Mouse (Mus musculus) ES-E14 (cell line): Measurements from ENCODE around the gene Gm49486. TPM values are rescaled to one million over a fixed set of nuclear protein-coding genes. Genes with fewer than 3 reads are reported as not detected.

Source experiments
- DNase-seq: peaks from one replicate; pipeline ENCODE4 v3.0.0-alpha.2; 2013; ENCODE audit warnings: low read depth, low spot score
- H3K27ac ChIP-seq: 2 replicates; pipeline ENCODE4 v1.5.1; 2012; ENCODE audit warnings: low read depth, mild to moderate bottlenecking, low read length, moderate library complexity, mixed read lengths; ENCODE audit not compliant: poor library complexity, insufficient read depth, severe bottlenecking
- H3K36me3 ChIP-seq: 2 replicates; pipeline ENCODE4 v1.6.1; 2012; ENCODE audit warnings: mild to moderate bottlenecking, low read length, moderate library complexity, mixed read lengths; ENCODE audit not compliant: control insufficient read depth, poor library complexity, insufficient read depth, severe bottlenecking
- H3K4me1 ChIP-seq, 2 experiments: fragments of 150-350 bp in 1 of 2; sonication (generic) in 1 of 2; 2 replicates each; pipeline ENCODE4 v1.6.1; 2012; ENCODE audit warnings: low read length in 2 of 2, mild to moderate bottlenecking in 1 of 2, mixed read lengths in 1 of 2; ENCODE audit not compliant: control insufficient read depth in 2 of 2, insufficient read depth in 2 of 2, poor library complexity in 1 of 2
- H3K4me3 ChIP-seq, 2 experiments: fragments of 150-350 bp in 1 of 2; sonication (generic) in 1 of 2; 2 replicates each; pipeline ENCODE4 v1.5.1; 2012; ENCODE audit warnings: low read length in 2 of 2, low read depth in 1 of 2, mild to moderate bottlenecking in 1 of 2, mixed read lengths in 1 of 2; ENCODE audit not compliant: insufficient read depth in 1 of 2, poor library complexity in 1 of 2, severe bottlenecking in 1 of 2
- H3K9ac ChIP-seq: 2 replicates; pipeline ENCODE4 v1.6.1; 2012; ENCODE audit warnings: low read depth, mild to moderate bottlenecking, low read length, mixed read lengths; ENCODE audit not compliant: poor library complexity, insufficient read depth, severe bottlenecking
- H3K9me3 ChIP-seq: fragments of 150-350 bp; sonication (generic); 2 replicates; pipeline ENCODE4 v1.6.1; 2012; ENCODE audit warnings: low read depth, mild to moderate bottlenecking, low read length; ENCODE audit not compliant: control insufficient read depth, insufficient read depth
- CHD2 ChIP-seq: IDR thresholded peaks from 2 replicates; pipeline ENCODE4 v1.6.1; 2014; ENCODE audit warnings: mild to moderate bottlenecking, low read depth, low read length, inconsistent platforms
- HCFC1 ChIP-seq: IDR thresholded peaks from 2 replicates; pipeline ENCODE4 v1.6.1; 2012; ENCODE audit warnings: low read length, inconsistent platforms, borderline replicate concordance; ENCODE audit not compliant: insufficient read depth
- MAFK ChIP-seq: IDR thresholded peaks from 2 replicates; pipeline ENCODE4 v1.6.1; 2014; ENCODE audit warnings: mild to moderate bottlenecking, low read depth, low read length, inconsistent platforms; ENCODE audit not compliant: insufficient read depth
- ZC3H11A ChIP-seq: IDR thresholded peaks from 2 replicates; pipeline ENCODE4 v1.6.1; 2012; ENCODE audit warnings: low read depth, mild to moderate bottlenecking, inconsistent platforms, low read length, borderline replicate concordance
- ZNF384 ChIP-seq: IDR thresholded peaks from 2 replicates; pipeline ENCODE4 v1.6.1; 2012; ENCODE audit warnings: low read depth, low read length, inconsistent platforms
- in situ Hi-C, 2 experiments: fragments of 600-800 bp; cut with MboI; formaldehyde crosslinking; loops; one replicate each; pipeline ENCODE4 v1.15.1; 2025; ENCODE audit warnings: low sequenced_read_pairs in 2 of 2, inconsistent platforms in 1 of 2; ENCODE audit not compliant: unreplicated experiment in 2 of 2
- total RNA-seq: library from RNA; depleted of rRNA; stranded (reverse); fragments of 300-350 nt; gene quantifications from 2 replicates; pipeline ENCODE4 v1.2.3, GENCODE M21; 2012; rRNA removed

Gene Gm49486
- 0.16 and 0.36 TPM in 2 replicates for total RNA-seq

DNA sequence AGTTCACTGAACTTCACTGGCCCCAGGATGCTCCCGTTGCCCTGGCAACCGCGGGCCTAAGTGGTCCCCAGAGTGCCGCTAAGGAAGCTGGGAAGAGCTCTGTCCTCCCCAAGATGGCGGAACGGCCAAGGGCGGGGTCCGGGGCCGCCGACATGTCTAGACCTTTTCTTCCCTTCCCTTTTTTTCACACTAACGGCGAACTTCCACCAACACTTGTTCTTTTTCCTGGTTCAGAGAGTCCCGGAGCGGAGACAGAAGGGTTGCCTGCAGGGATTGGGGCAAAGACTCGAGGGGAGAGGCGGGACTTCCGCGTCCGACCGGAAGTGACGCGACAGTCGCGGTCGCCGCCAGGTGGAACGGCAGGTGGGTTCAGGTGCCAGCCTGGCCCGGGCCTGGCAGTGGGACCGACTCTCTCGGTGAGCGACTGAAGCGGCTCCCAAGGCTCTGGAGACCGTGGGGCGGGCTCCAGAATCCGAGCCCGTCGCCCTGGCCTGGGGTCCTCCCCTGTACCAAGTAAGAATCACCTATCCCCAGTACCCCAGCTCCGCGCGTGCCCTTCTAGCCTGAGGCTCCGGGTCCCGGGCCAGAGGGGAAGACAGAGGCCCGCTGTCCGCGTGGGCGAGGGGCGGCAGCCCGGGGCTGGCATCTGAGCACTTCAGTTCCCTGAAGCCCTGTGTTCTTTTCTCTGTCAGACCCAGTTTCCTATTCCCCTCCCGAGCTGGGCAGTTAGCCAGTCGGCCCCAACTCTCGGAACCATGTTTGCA lies at the start of gene Gm49486, which contains the start of gene Pick1:
TSS of gene Gm49486 (plus strand) at position 334 of the 764 bp plus-strand sequence.
TSS of gene Pick1 (plus strand) at position 116 of the 764 bp plus-strand sequence.
- peaks cover 1 to 10% of the 10 kb centered on the region in 2 experiments; a peak in 2 of 4 replicates for H3K4me1 ChIP-seq
- H3K36me3 ChIP-seq, result peaks cover 19% of the 10 kb centered on the region
- peak within 1 kb of the TSS; percentile 82 to 98 for H3K4me3 ChIP-seq
- peak within 1 kb of the TSS; percentile 93 for H3K27ac ChIP-seq
- peak within 1 kb of the TSS; percentile 92 for H3K9ac ChIP-seq
- peak; percentile 87 for DNase-seq
- TF ChIP-seq HCFC1 (peak; percentile 75), ZC3H11A (no peak)
- no peaks in the 10 kb centered on the region for H3K9me3 ChIP-seq
- in situ Hi-C loops, result no loop called here

GRCm38 (mm10) chr15:79185213-79185612 lies 44.0 kb upstream of the Gm49486 start:
- H3K36me3 ChIP-seq, result no peaks in the 10 kb centered on the region
- H3K4me3 ChIP-seq, result no peak overlapping the region
- H3K4me1 ChIP-seq, result no peaks in the 10 kb centered on the region
- no peak overlapping the region for H3K27ac ChIP-seq
- H3K9ac ChIP-seq, result no peak overlapping the region
- H3K9me3 ChIP-seq, result no peaks in the 10 kb centered on the region
- in situ Hi-C loops, result no loop called here
- TF ChIP-seq CHD2, result no peak
- TF ChIP-seq ZC3H11A, result no peak
- TF ChIP-seq HCFC1, result no peak
- TF ChIP-seq MAFK, result no peak
- no peak for TF ChIP-seq ZNF384
- no peak for DNase-seq

- in situ Hi-C loops, result no loop called here
- Histone ChIP-seq H3K9ac (no peak overlapping the region), H3K4me1 (no peaks in the 10 kb centered on the region; a peak in 1 of 4 replicates), H3K36me3 (no peaks in the 10 kb centered on the region), H3K4me3 (no peak overlapping the region), H3K9me3 (no peaks in the 10 kb centered on the region), H3K27ac (no peak overlapping the region)
- TF ChIP-seq MAFK, result no peak
- no peak for TF ChIP-seq ZC3H11A
- TF ChIP-seq HCFC1, result no peak
- TF ChIP-seq CHD2, result no peak
- TF ChIP-seq ZNF384, result no peak
- DNase-seq, result no peak
Observed at GRCm38 (mm10) chr15:79187819-79188218, 41.4 kb upstream of the Gm49486 start.

- Histone ChIP-seq H3K4me3 (no peak overlapping the region), H3K9ac (no peak overlapping the region), H3K4me1 (peaks cover 0 to 5% of the 10 kb centered on the region in 2 experiments; a peak in 2 of 4 replicates), H3K27ac (no peak overlapping the region), H3K36me3 (no peaks in the 10 kb centered on the region), H3K9me3 (no peaks in the 10 kb centered on the region)
- TF ChIP-seq CHD2 (no peak), HCFC1 (no peak), ZC3H11A (no peak), MAFK (no peak), ZNF384 (no peak)
- DNase-seq, result no peak
- in situ Hi-C loops, result no loop called here
Observed at GRCm38 (mm10) chr15:79191426-79191825, 37.8 kb upstream of the Gm49486 start.
